Mouse (Mus musculus): ENCODE results near the gene Gtf2f2.
A peak's percentile ranks its signal among the peaks of the same experiment; 100 is the strongest.

The Gtf2f2 gene

GRCm38 (mm10) chr14:76010102-76011061 lies at the start of gene Gtf2f2:
Gtf2f2 (minus strand) TSS chr14:76010865.
- DNase-seq: peak; percentile 96 to 97

- DNase-seq: no peak
Observed at GRCm38 (mm10) chr14:76059441-76059840, 48.8 kb upstream of the Gtf2f2 start.

- DNase-seq: peak; percentile 54 to 57
Observed at GRCm38 (mm10) chr14:76053726-76054125, 43.1 kb upstream of the Gtf2f2 start.

GRCm38 (mm10) chr14:76051966-76052365 lies 41.3 kb upstream of the Gtf2f2 start:
- DNase-seq: no peak

GRCm38 (mm10) chr14:76045767-76046166 lies 35.1 kb upstream of the Gtf2f2 start:
- no peak for DNase-seq

GRCm38 (mm10) chr14:76044164-76044557 lies 33.5 kb upstream of the Gtf2f2 start:
- DNase-seq: no peak

GRCm38 (mm10) chr14:76043251-76044163 lies 32.8 kb upstream of the Gtf2f2 start:
- DNase-seq: no peak

GRCm38 (mm10) chr14:76033221-76033637 lies 22.6 kb upstream of the Gtf2f2 start:
- DNase-seq: no peak

- DNase-seq: no peak
Observed at GRCm38 (mm10) chr14:76032671-76033136, 22.0 kb upstream of the Gtf2f2 start.

- peak; percentile 42 to 63 for DNase-seq
Observed at GRCm38 (mm10) chr14:76031117-76031842, 20.6 kb upstream of the Gtf2f2 start.

GRCm38 (mm10) chr14:76024641-76025040 lies 14.0 kb upstream of the Gtf2f2 start:
- no peak for DNase-seq

GRCm38 (mm10) chr14:76020927-76021719 lies 10.5 kb upstream of the Gtf2f2 start:
- DNase-seq: no peak

- no peak for DNase-seq
Observed at GRCm38 (mm10) chr14:76020259-76020785, 9.7 kb upstream of the Gtf2f2 start.

- DNase-seq: no peak
Observed at GRCm38 (mm10) chr14:76017785-76018490, 7.3 kb upstream of the Gtf2f2 start.

- no peak for DNase-seq
Observed at GRCm38 (mm10) chr14:76014331-76014730, 3.7 kb upstream of the Gtf2f2 start.

- peak in 1 of 2 experiments; percentile 10 for DNase-seq
Observed at GRCm38 (mm10) chr14:76011062-76011457, 395 bp upstream of the Gtf2f2 start.

- DNase-seq: no peak
Observed at GRCm38 (mm10) chr14:76009185-76009584, 1.5 kb downstream of the Gtf2f2 start.

- no peak for DNase-seq
Observed at GRCm38 (mm10) chr14:76008174-76008573, 2.5 kb downstream of the Gtf2f2 start.

GRCm38 (mm10) chr14:76005011-76005410 lies 5.7 kb downstream of the Gtf2f2 start:
- no peak for DNase-seq

GRCm38 (mm10) chr14:76001781-76002180 lies 8.9 kb downstream of the Gtf2f2 start:
- no peak for DNase-seq

- no peak for DNase-seq
Observed at GRCm38 (mm10) chr14:75998082-75998481, 12.6 kb downstream of the Gtf2f2 start.
